Mouse (Mus musculus) G1E (cell line): ENCODE results near the gene Fam98c. TPM values are rescaled to one million over a fixed set of nuclear protein-coding genes. Genes with fewer than 3 reads are reported as not detected.

Experiments
- ATAC-seq: 2 replicates; pipeline ENCODE4 v1.8.0; 2016; ENCODE audit warnings: mild to moderate bottlenecking; ENCODE audit not compliant: insufficient number of reproducible peaks, poor library complexity, low FRiP score, severe bottlenecking; ENCODE audit errors: extremely low read depth
- DNase-seq: peaks from one replicate; pipeline ENCODE4 v3.0.0; 2012; ENCODE audit warnings: low spot score
- H3K27me3 ChIP-seq: 2 replicates; pipeline ENCODE4 v1.6.1; 2012; ENCODE audit warnings: mild to moderate bottlenecking, low read length, inconsistent platforms; ENCODE audit not compliant: insufficient read depth
- H3K36me3 ChIP-seq: replicated peaks from 2 replicates; pipeline ENCODE3; 2012; ENCODE audit warnings: mild to moderate bottlenecking, inconsistent platforms
- H3K4me1 ChIP-seq: 2 replicates; pipeline ENCODE4 v1.6.1; 2012; ENCODE audit warnings: low read depth, low read length, inconsistent platforms, mixed read lengths; ENCODE audit not compliant: insufficient read depth
- H3K4me3 ChIP-seq: 2 replicates; pipeline ENCODE4 v1.5.1; 2012; ENCODE audit warnings: low read depth, mild to moderate bottlenecking, inconsistent platforms, low read length, moderate library complexity, mixed read lengths
- H3K9me3 ChIP-seq: replicated peaks from 2 replicates; pipeline ENCODE4 v1.6.1; 2012; ENCODE audit warnings: inconsistent platforms
- CTCF ChIP-seq: IDR thresholded peaks from 2 replicates; pipeline ENCODE4 v1.5.1; 2012; ENCODE audit warnings: low read depth, low read length, inconsistent platforms, mixed read lengths
- GATA1 ChIP-seq: IDR thresholded peaks from 2 replicates; pipeline ENCODE4 v1.6.1; 2012; ENCODE audit warnings: borderline replicate concordance, low read length, inconsistent platforms, mixed read lengths
- GATA2 ChIP-seq: IDR thresholded peaks from 2 replicates; pipeline ENCODE4 v1.6.1; 2012; ENCODE audit warnings: low read depth, low read length, inconsistent platforms, borderline replicate concordance
- POLR2AphosphoS5 ChIP-seq: IDR thresholded peaks from 2 replicates; pipeline ENCODE4 v1.6.1; 2012; ENCODE audit warnings: low read depth, low read length, inconsistent platforms; ENCODE audit not compliant: insufficient replicate concordance
- TAL1 ChIP-seq: conservative IDR thresholded peaks from 2 replicates; pipeline ENCODE4 v1.6.1; 2012; ENCODE audit warnings: low read depth, low read length, inconsistent platforms, mixed read lengths
- polyA plus RNA-seq: library from polyadenylated mRNA; stranded (reverse); fragments of >175 nt; gene quantifications from 2 replicates; pipeline ENCODE4 v1.2.3, GENCODE M21; 2012
- total RNA-seq, 2 experiments: library from RNA; stranded (forward) in 1 of 2; stranded (reverse) in 1 of 2; fragments of 200-1000 nt in 1 of 2; fragments of >200 nt in 1 of 2; fragmentation: Nextera tagmentation in 1 of 2; gene quantifications; 2 replicates each; pipeline ENCODE4 v1.2.3; 2014 to 2017

Fam98c gene
- total and polyA plus RNA-seq, 3 experiments, result 21.9 to 70.4 (median 33.9) TPM

DNA sequence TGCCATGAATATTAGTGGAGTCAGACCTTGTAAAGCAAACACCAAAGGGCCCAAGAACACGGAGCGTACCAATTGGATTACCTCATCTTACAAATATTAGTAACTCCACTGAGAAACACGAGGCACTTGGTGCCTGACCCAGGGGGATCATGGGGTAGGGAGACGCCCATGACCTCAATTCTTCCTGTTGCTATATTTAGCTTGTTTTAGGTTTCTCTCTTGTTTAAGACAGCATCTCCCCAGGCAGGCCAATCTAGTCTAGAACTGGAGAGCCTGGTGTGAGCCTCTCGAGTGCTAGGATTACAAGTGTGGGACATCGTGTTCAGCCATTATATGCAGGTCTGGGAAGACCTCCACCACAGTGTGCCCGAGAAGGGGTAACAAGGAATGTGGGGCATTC, 23.3 kb upstream of the Fam98c start:
- no peak for ATAC-seq
- DNase-seq, result no peak
- no peaks in the 10 kb centered on the region for H3K9me3 ChIP-seq
- TF ChIP-seq GATA2, result no peak
- no peak for TF ChIP-seq POLR2AphosphoS5
- no peak for TF ChIP-seq TAL1
- no peak for TF ChIP-seq CTCF
- no peak for TF ChIP-seq GATA1
- H3K27me3 ChIP-seq, result no peaks in the 10 kb centered on the region
- H3K36me3 ChIP-seq, result peaks cover 45% of the 10 kb centered on the region
- peak overlapping the region; percentile 83 for H3K4me3 ChIP-seq
- peaks cover 28% of the 10 kb centered on the region for H3K4me1 ChIP-seq

DNA sequence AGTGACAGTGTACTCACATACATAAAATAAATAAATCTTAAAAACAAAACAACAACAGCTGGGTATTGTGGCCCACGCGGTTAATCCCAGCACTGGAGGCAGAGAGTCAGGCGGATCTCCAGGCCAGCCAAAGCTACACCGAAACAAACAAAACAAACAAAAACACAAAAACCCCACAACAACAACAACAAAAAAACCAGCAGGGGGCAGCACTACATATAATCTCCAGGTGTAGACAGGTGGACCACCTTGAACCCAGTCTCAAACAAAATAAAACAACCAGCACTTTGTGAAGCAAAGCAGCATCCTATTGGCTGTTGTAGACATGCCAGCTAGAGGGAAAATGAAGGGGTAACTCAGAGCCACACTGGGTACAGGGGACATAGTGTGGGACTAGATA, 22.1 kb upstream of the Fam98c start:
- Histone ChIP-seq H3K36me3 (peaks cover 57% of the 10 kb centered on the region), H3K4me1 (peaks cover 28% of the 10 kb centered on the region), H3K4me3 (no peak overlapping the region), H3K9me3 (peaks cover under 1% of the 10 kb centered on the region; the same call in 1 of the 2 replicates), H3K27me3 (no peaks in the 10 kb centered on the region; the same call in 1 of the 2 replicates)
- no peak for DNase-seq
- no peak for TF ChIP-seq TAL1
- TF ChIP-seq GATA2, result no peak
- no peak for TF ChIP-seq POLR2AphosphoS5
- TF ChIP-seq CTCF, result no peak
- TF ChIP-seq GATA1, result no peak
- ATAC-seq, result no peak

DNA sequence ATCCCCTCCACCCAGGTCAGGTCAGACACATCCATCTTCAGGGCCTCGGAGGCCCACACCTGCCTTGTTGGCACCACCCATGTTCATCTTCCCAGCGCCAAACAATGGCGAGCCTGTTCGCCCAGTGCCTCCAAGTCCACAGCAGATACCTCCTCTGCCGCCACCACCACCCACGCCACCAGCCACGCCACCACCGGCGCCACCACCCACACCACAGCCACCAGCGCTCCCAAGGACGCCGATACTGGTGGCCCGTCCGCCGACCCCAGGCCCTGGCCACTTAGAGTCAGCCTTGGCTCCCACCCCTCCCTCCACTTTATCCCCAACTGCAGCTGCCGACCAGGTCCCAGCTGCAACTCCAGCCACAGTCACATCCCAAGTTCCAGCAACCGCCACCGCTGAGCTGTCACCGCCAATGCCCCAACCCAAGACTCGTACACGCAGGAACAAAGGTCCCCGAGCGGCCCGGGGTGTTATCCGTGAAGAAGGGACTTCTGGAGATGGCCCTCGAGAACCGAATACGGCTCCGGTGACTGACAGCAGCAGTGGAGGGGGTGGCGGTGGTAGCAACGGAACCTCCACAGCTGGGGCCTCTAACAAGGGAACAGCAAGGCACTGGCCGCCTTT, 16.5 kb upstream of the Fam98c start:
- ATAC-seq, result no peak
- peaks cover 33% of the 10 kb centered on the region for H3K27me3 ChIP-seq

DNA sequence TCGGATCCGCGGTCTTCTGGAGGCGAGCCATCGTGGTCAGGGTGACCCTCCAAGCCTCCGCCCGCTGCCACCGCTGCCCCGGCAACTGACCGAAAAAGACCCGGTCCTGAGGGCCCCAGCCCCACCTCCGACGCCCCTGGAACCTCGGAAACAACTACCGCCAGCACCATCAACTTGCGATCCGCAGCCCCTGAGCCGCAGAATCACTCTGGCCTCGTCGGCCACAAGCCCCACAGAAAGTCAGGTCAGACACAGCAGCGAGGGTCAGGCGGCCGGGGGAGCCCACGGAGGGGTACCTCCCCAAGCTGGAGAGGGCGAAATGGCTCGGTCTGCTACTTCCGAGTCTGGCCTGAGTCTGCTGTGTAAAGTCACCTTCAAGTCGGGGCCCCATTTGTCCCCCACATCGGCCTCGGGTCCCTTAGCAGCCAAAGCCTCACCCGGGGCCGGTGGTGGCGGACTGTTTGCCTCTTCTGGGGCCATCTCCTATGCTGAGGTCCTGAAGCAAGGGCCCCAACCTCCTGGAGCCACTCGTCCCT, 15.6 kb upstream of the Fam98c start:
- H3K27me3 ChIP-seq, result peaks cover 36% of the 10 kb centered on the region
- H3K9me3 ChIP-seq, result peaks cover 25% of the 10 kb centered on the region
- peaks cover 31% of the 10 kb centered on the region for H3K4me1 ChIP-seq
- peak overlapping the region; percentile 71; the same call in 1 of the 2 replicates for H3K4me3 ChIP-seq
- peaks cover 53% of the 10 kb centered on the region for H3K36me3 ChIP-seq
- DNase-seq (peak; percentile 1), ATAC-seq (no peak)
- no peak for TF ChIP-seq GATA1

More for the DNA sequence above, 16.5 kb upstream of the Fam98c start:
- peak; percentile 1 for DNase-seq
- TF ChIP-seq POLR2AphosphoS5 (no peak), GATA1 (no peak), GATA2 (no peak), CTCF (no peak), TAL1 (no peak)
- Histone ChIP-seq H3K36me3 (peaks cover 61% of the 10 kb centered on the region), H3K4me1 (peaks cover 36% of the 10 kb centered on the region), H3K9me3 (peaks cover 25% of the 10 kb centered on the region), H3K4me3 (no peak overlapping the region; the same call in 1 of the 2 replicates)

DNA sequence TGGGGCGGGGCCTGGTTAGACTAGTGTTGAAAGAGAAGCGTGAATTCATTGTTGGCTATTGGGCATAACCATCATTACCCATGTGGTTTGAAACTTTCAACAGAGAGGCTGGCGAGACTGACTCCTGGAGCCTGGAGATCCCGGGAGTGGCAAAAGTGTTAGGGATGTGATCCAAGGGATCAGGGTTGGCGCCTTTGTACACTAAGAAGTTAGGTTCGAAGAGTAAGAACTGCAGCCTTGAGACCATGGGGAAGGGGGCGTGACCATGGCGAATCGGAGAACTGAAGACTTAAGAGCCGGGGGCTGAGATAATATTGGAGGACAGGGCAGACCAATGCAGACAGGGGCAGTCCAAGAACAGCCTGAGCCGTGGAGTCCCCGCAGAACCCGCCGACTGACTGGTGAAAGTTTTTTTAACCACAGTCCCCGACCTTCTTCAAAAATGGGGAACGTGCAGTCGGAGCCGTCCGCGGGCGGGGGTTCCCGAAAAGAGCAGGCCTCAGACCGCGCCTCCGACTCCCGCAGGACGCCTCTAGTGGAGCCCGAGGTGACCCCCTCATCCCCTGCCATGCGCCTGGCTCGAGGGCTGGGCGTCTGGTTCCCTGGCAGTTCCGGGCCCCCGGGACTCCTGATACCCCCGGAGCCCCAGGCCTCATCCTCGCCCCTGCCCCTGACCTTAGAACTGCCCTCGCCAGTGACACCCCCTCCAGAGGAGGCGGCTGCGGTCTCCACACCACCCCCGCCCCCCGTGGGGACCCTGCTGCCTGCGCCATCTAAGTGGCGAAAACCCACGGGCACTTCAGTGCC, 14.9 kb upstream of the Fam98c start:
- H3K36me3 ChIP-seq, result peaks cover 47% of the 10 kb centered on the region
- DNase-seq (peak; percentile 7), ATAC-seq (no peak)
- peak overlapping the region; percentile 71; the same call in 1 of the 2 replicates for H3K4me3 ChIP-seq
- no peak for TF ChIP-seq CTCF
- no peak for TF ChIP-seq GATA2
- no peak for TF ChIP-seq TAL1
- TF ChIP-seq GATA1, result no peak
- TF ChIP-seq POLR2AphosphoS5, result no peak
- peaks cover 43% of the 10 kb centered on the region for H3K27me3 ChIP-seq
- peaks cover 34% of the 10 kb centered on the region for H3K4me1 ChIP-seq
- peaks cover 25% of the 10 kb centered on the region for H3K9me3 ChIP-seq

DNA sequence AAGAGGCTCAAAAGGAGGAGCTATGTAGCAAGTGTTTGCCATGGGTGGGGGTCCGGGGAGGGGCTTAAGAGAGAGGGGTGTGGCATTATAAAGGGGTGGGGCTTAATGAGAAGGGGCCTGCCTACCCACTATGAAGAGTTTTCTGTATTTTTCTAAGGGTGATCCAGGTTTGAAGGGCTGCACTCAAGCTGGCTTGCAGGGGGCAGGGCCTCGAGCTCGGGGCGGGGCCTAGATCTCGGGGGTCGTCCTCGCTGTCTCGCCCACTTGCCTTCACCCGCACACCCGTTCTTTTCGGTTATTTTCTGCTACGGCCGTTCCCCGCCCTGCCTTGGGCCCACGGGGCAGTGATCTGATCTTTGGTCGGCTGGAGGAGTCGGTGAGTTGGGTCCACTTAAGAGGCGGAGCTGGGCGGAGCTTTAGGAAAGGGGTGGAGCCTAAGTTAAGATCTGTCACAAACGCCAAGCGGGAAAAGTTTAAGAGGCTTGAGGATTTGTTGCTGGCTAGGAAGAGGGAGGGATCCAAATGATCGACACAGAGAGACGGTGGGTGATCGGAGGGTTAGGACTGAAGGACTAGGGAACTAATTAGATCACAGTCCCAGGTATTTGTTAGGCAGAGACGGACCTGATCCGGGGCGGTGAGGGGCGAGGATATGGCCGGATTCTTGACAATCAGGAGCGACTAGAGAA, 14.2 kb upstream of the Fam98c start, which contains the start of the genes Ggn and Spred3:
Gene Ggn (plus strand): TSS at position 145 of the 689 bp plus-strand sequence.
Gene Spred3 (minus strand): TSS at position 346 of the 689 bp plus-strand sequence.
- ATAC-seq, result peak; percentile 42; the same call in 1 of the 2 replicates
- Histone ChIP-seq H3K27me3 (peaks cover 43% of the 10 kb centered on the region), H3K4me1 (peaks cover 34% of the 10 kb centered on the region), H3K4me3 (peak within 1 kb of the TSS; percentile 71), H3K36me3 (peaks cover 39% of the 10 kb centered on the region), H3K9me3 (peaks cover 25% of the 10 kb centered on the region)
- TF ChIP-seq POLR2AphosphoS5 (no peak), GATA1 (no peak), GATA2 (no peak), CTCF (no peak), TAL1 (no peak)
- DNase-seq, result no peak
